Mouse (Mus musculus) monocyte, adult 5-6 weeks (primary cell): Measurements from ENCODE around the gene Pten. TPM values are rescaled to one million over a fixed set of nuclear protein-coding genes. Genes with fewer than 3 reads are reported as not detected.
A peak's percentile ranks its signal among the peaks of the same experiment; 100 is the strongest.
"Not testable (repeated sequence)": the region's sequence is repeated elsewhere in the genome, so short reads cannot be mapped to it uniquely, and the experiment has no call there.

Source experiments
- ATAC-seq: fragments of 153-309, 156-312 bp; replicated peaks from 2 replicates; pipeline ENCODE4 v1.8.0; 2017; ENCODE audit warnings: mild to moderate bottlenecking; ENCODE audit not compliant: low TSS enrichment, insufficient number of reproducible peaks, severe bottlenecking, poor library complexity, low FRiP score
- total RNA-seq: library from RNA; stranded (forward); fragments of 200-1000, 200-491, 200-594 nt; gene quantifications from 3 replicates; pipeline ENCODE4 v1.2.3, GENCODE M21; 2017

Pten gene
- total RNA-seq, 1 experiment from 2014 or later: 197 TPM

- ATAC-seq: no peak
These were observed 4.9 kb upstream of the Pten start for GRCm38 (mm10) chr19:32752357-32752756.

- no peak for ATAC-seq
These were observed 3.9 kb upstream of the Pten start for GRCm38 (mm10) chr19:32753386-32753785.

GRCm38 (mm10) chr19:32754188-32755000 is 2.9 kb upstream of the Pten start:
- ATAC-seq: no peak

GRCm38 (mm10) chr19:32755104-32755791 is 2.0 kb upstream of the Pten start:
- no peak for ATAC-seq

GRCm38 (mm10) chr19:32755792-32756635 is 1.3 kb upstream of the Pten start:
- peak; percentile 76 for ATAC-seq

- ATAC-seq: no peak
These were observed 729 bp upstream of the Pten start for GRCm38 (mm10) chr19:32756636-32756899.

GRCm38 (mm10) chr19:32757831-32758792 is 815 bp downstream of the Pten start:
- ATAC-seq: no peak

- ATAC-seq: no peak
These were observed 1.5 kb downstream of the Pten start for GRCm38 (mm10) chr19:32758793-32759161.

- ATAC-seq: no peak
These were observed 2.2 kb downstream of the Pten start for GRCm38 (mm10) chr19:32759357-32760024.

GRCm38 (mm10) chr19:32760499-32760898 is 3.2 kb downstream of the Pten start:
- no peak for ATAC-seq

GRCm38 (mm10) chr19:32761162-32761561 is 3.9 kb downstream of the Pten start:
- no peak for ATAC-seq

- ATAC-seq: no peak
These were observed 5.2 kb downstream of the Pten start for GRCm38 (mm10) chr19:32762493-32762892.

- ATAC-seq: no peak
These were observed 21.1 kb downstream of the Pten start for GRCm38 (mm10) chr19:32778411-32778810.

- ATAC-seq: no peak
These were observed 21.8 kb downstream of the Pten start for GRCm38 (mm10) chr19:32779131-32779530.

- no peak for ATAC-seq
These were observed 24.2 kb downstream of the Pten start for GRCm38 (mm10) chr19:32781305-32782071.

GRCm38 (mm10) chr19:32787388-32787787 is 30.1 kb downstream of the Pten start:
- not testable (repeated sequence) for ATAC-seq

- ATAC-seq: peak; percentile 40
These were observed 30.7 kb downstream of the Pten start for GRCm38 (mm10) chr19:32788016-32788415.
